Mouse (Mus musculus) brain, embryonic 14.5 days (tissue): ENCODE measurements around the gene Adamts15.

Experiments
- CTCF ChIP-seq: fragments of 200-500 bp; IDR thresholded peaks from 2 replicates; pipeline ENCODE4 v1.5.1; 2012; ENCODE audit warnings: inconsistent platforms, mild to moderate bottlenecking, moderate library complexity, borderline replicate concordance; ENCODE audit not compliant: insufficient read depth, insufficient read length; ENCODE audit errors: extremely low read depth
- POLR2A ChIP-seq: fragments of 200-500 bp; IDR thresholded peaks from 2 replicates; pipeline ENCODE4 v1.6.1; 2012; ENCODE audit warnings: mild to moderate bottlenecking, inconsistent platforms, borderline replicate concordance; ENCODE audit not compliant: poor library complexity, insufficient read depth, insufficient read length, severe bottlenecking; ENCODE audit errors: extremely low read depth

GRCm38 (mm10) chr9:30950592-30950991 lies 28.3 kb upstream of the Adamts15 start:
- TF ChIP-seq CTCF: no peak
- TF ChIP-seq POLR2A: no peak
